Mouse (Mus musculus) lung, embryonic 15.5 days (tissue): ENCODE measurements around the gene Robo3. TPM values are rescaled to one million over a fixed set of nuclear protein-coding genes. Genes with fewer than 3 reads are reported as not detected.

ENCODE experiments used
- polyA plus RNA-seq: library from polyadenylated mRNA; unstranded; fragments of >200 nt; fragmentation: Nextera tagmentation; extraction: Ambion mirVana; gene quantifications from 2 replicates; pipeline ENCODE4 v1.2.1, GENCODE M21; 2015

Robo3 gene
- polyA plus RNA-seq, 1 experiment from 2014 or later = 0.21 TPM

Other genes with a start within 250 kb of the Robo3 start
- 12.3 and 13.6 TPM in 2 replicates for gene Tmem218, start 225.0 kb downstream of the Robo3 start, polyA plus RNA-seq
- 1.1 and 1.6 TPM in 2 replicates for gene Slc37a2, start 177.5 kb downstream of the Robo3 start, polyA plus RNA-seq
- gene Ccdc15, start 84.8 kb downstream of the Robo3 start, polyA plus RNA-seq = 9.0 and 9.3 TPM in 2 replicates
- 0.11 and 0.14 TPM in 2 replicates for gene Hepacam, start 65.9 kb downstream of the Robo3 start, polyA plus RNA-seq
- gene Robo4, start 31.3 kb downstream of the Robo3 start, polyA plus RNA-seq = 20.6 and 23.7 TPM in 2 replicates
- 26.1 and 26.9 TPM in 2 replicates for gene Msantd2, start 56.1 kb upstream of the Robo3 start, polyA plus RNA-seq
- gene Esam, start 94.8 kb upstream of the Robo3 start, polyA plus RNA-seq = 167 and 178 TPM in 2 replicates
- gene Vsig2, start 106.0 kb upstream of the Robo3 start, polyA plus RNA-seq = 26.5 and 33.3 TPM in 2 replicates
- 7.0 and 8.1 TPM in 2 replicates for gene Nrgn, start 119.7 kb upstream of the Robo3 start, polyA plus RNA-seq
- 11.6 and 13.0 TPM in 2 replicates for gene Siae, start 122.5 kb upstream of the Robo3 start, polyA plus RNA-seq
- gene Spa17, start 180.5 kb upstream of the Robo3 start, polyA plus RNA-seq = 8.2 and 8.4 TPM in 2 replicates
- 128 and 134 TPM in 2 replicates for gene Tbrg1, start 224.1 kb upstream of the Robo3 start, polyA plus RNA-seq
- gene Panx3, start 236.0 kb upstream of the Robo3 start, polyA plus RNA-seq = 0.07 TPM in 1 of 2 replicates, not detected in the other